Mouse (Mus musculus) MEL (cell line): ENCODE results near the gene Ctnnbip1.

Source experiments
- CHD2 ChIP-seq: IDR thresholded peaks from 2 replicates; pipeline ENCODE4 v1.6.1; 2011; ENCODE audit warnings: low read length, improper control_type of control experiment
- CTCF ChIP-seq, 3 experiments: IDR thresholded peaks in 2 of 3; conservative IDR thresholded peaks in 1 of 3; 2 replicates each; pipeline ENCODE4 v1.5.1; 2011 to 2012; ENCODE audit warnings: low read length in 3 of 3, low read depth in 2 of 3, mild to moderate bottlenecking in 2 of 3, improper control_type of control experiment in 1 of 3, inconsistent platforms in 1 of 3, mixed read lengths in 1 of 3, moderate library complexity in 1 of 3; ENCODE audit not compliant: control insufficient read depth in 1 of 3, insufficient read depth in 1 of 3, poor library complexity in 1 of 3, severe bottlenecking in 1 of 3
- ELF1 ChIP-seq: IDR thresholded peaks from 2 replicates; pipeline ENCODE4 v1.6.1; 2014; ENCODE audit warnings: low read depth, mild to moderate bottlenecking, inconsistent platforms, low read length, improper control_type of control experiment, moderate library complexity
- ETS1 ChIP-seq: IDR thresholded peaks from 2 replicates; pipeline ENCODE4 v1.6.1; 2012; ENCODE audit warnings: low read depth, mild to moderate bottlenecking, inconsistent platforms, low read length, improper control_type of control experiment, moderate library complexity
- GATA1 ChIP-seq: IDR thresholded peaks from 2 replicates; pipeline ENCODE4 v1.6.1; 2011; ENCODE audit warnings: low read depth, low read length, improper control_type of control experiment
- MAFK ChIP-seq: IDR thresholded peaks from 2 replicates; pipeline ENCODE4 v1.6.1; 2011; ENCODE audit warnings: low read depth, mild to moderate bottlenecking, low read length, improper control_type of control experiment, borderline replicate concordance
- NELFE ChIP-seq: IDR thresholded peaks from 2 replicates; pipeline ENCODE4 v1.6.1; 2011; ENCODE audit warnings: low read depth, low read length, improper control_type of control experiment
- POLR2A ChIP-seq, 2 experiments: IDR thresholded peaks; 2 replicates each; pipeline ENCODE4 v1.6.1; 2011 to 2012; ENCODE audit warnings: low read length in 2 of 2, mild to moderate bottlenecking in 2 of 2, control low read depth in 1 of 2, improper control_type of control experiment in 1 of 2, low read depth in 1 of 2, moderate library complexity in 1 of 2; ENCODE audit not compliant: control insufficient read depth in 1 of 2, insufficient read depth in 1 of 2, poor library complexity in 1 of 2
- UBTF ChIP-seq: IDR thresholded peaks from 2 replicates; pipeline ENCODE4 v1.6.1; 2012; ENCODE audit warnings: low read depth, mild to moderate bottlenecking, inconsistent platforms, low read length, improper control_type of control experiment, moderate library complexity, borderline replicate concordance; ENCODE audit not compliant: insufficient read depth
- ZC3H11A ChIP-seq: IDR thresholded peaks from 2 replicates; pipeline ENCODE4 v1.6.1; 2012; ENCODE audit warnings: low read depth, mild to moderate bottlenecking, inconsistent platforms, low read length, improper control_type of control experiment
- ZNF384 ChIP-seq: IDR thresholded peaks from 2 replicates; pipeline ENCODE4 v1.6.1; 2012; ENCODE audit warnings: low read depth, mild to moderate bottlenecking, inconsistent platforms, low read length, improper control_type of control experiment

DNA sequence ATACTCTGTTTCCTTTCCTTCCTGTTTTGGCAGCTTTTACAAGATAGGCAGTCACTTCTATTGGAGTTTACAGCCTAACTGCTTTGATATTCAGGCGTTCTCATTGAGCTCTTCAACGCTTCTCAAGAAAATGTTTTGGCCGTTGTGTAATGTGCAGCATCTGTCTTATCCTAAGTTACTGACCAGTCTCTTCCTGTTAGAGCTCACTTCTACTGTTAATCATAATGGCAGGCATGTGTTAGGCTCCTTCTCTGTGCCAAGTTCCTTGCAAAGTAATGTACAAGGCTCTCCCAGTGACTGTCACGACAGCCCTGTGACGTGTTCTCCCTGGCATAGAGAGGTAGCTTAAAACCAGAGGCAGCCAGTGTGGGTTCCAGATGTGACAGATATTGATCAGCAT is 33.7 kb downstream of the Ctnnbip1 start:
- no peak for TF ChIP-seq MAFK
- no peak for TF ChIP-seq CTCF (IDR thresholded peaks at IDR 0.05 in 2 of 3, conservative IDR thresholded peaks at IDR 0.05 in 1 of 3; ENCODE audit: control insufficient read depth in 1 of 3, insufficient read depth in 1 of 3, low read depth in 2 of 3, low read length in 3 of 3, poor library complexity in 1 of 3, severe bottlenecking in 1 of 3)
- no peak for TF ChIP-seq POLR2A (IDR thresholded peaks at IDR 0.05; ENCODE audit: control insufficient read depth in 1 of 2, insufficient read depth in 1 of 2, low read depth in 1 of 2, low read length in 2 of 2, poor library complexity in 1 of 2)
- TF ChIP-seq ZNF384: no peak
- TF ChIP-seq UBTF: no peak
- no peak for TF ChIP-seq CHD2
- no peak for TF ChIP-seq ELF1
- no peak for TF ChIP-seq ZC3H11A
- TF ChIP-seq NELFE: no peak
- TF ChIP-seq GATA1: no peak
- no peak for TF ChIP-seq ETS1
